Mouse (Mus musculus): ENCODE data around the gene Tox3. TPM values are rescaled to one million over a fixed set of nuclear protein-coding genes. Genes with fewer than 3 reads are reported as not detected.

Tox3 gene
- polyA plus RNA-seq, 1 experiment from 2014 or later, result 0.08 TPM

GRCm38 (mm10) chr8:90322701-90323439, 25.3 kb downstream of the Tox3 start:
- H3K9me3 ChIP-seq (replicated peaks), result no peaks in the 10 kb centered on the region
- 62% methylated on average over 8 of the region's 8 CpGs for WGBS (ENCODE audit: insufficient replicate concordance)
- no peaks in the 10 kb centered on the region for H3K27me3 ChIP-seq
- no peak overlapping the region for H3K4me3 ChIP-seq (replicated peaks)
- no peak for ATAC-seq (ENCODE audit: insufficient read depth)
- no peak overlapping the region for H3K4me2 ChIP-seq
- H3K4me1 ChIP-seq (replicated peaks), result no peaks in the 10 kb centered on the region
- no peaks in the 10 kb centered on the region for H3K36me3 ChIP-seq (replicated peaks)
- H3K9ac ChIP-seq, result no peak overlapping the region
- no peak overlapping the region for H3K27ac ChIP-seq (replicated peaks)

- Histone ChIP-seq H3K27me3 (no peaks in the 10 kb centered on the region), H3K9me3 (replicated peaks) (no peaks in the 10 kb centered on the region), H3K4me1 (replicated peaks) (no peaks in the 10 kb centered on the region), H3K4me2 (no peak overlapping the region), H3K27ac (replicated peaks) (no peak overlapping the region), H3K36me3 (replicated peaks) (no peaks in the 10 kb centered on the region), H3K4me3 (replicated peaks) (no peak overlapping the region), H3K9ac (no peak overlapping the region)
- WGBS (ENCODE audit: insufficient replicate concordance), result 43% methylated on average over 1 of the region's 1 CpGs
- ATAC-seq (ENCODE audit: insufficient read depth), result no peak
Observed at GRCm38 (mm10) chr8:90321255-90321654, 26.9 kb downstream of the Tox3 start.

- Histone ChIP-seq H3K9ac (no peak overlapping the region), H3K27me3 (no peaks in the 10 kb centered on the region), H3K4me2 (no peak overlapping the region), H3K9me3 (replicated peaks) (no peaks in the 10 kb centered on the region), H3K27ac (replicated peaks) (no peak overlapping the region), H3K4me3 (replicated peaks) (no peak overlapping the region), H3K4me1 (replicated peaks) (no peaks in the 10 kb centered on the region), H3K36me3 (replicated peaks) (no peaks in the 10 kb centered on the region)
- ATAC-seq (ENCODE audit: insufficient read depth), result no peak
- WGBS (ENCODE audit: insufficient replicate concordance), result 65% methylated on average over 7 of the region's 7 CpGs
Observed at GRCm38 (mm10) chr8:90314312-90314711, 33.8 kb downstream of the Tox3 start.

- no peak for ATAC-seq (ENCODE audit: insufficient read depth)
- Histone ChIP-seq H3K9ac (no peak overlapping the region), H3K4me2 (no peak overlapping the region), H3K27ac (replicated peaks) (no peak overlapping the region), H3K9me3 (replicated peaks) (no peaks in the 10 kb centered on the region), H3K4me1 (replicated peaks) (no peaks in the 10 kb centered on the region), H3K4me3 (replicated peaks) (no peak overlapping the region), H3K27me3 (no peaks in the 10 kb centered on the region), H3K36me3 (replicated peaks) (no peaks in the 10 kb centered on the region)
- 69% methylated on average over 12 of the region's 12 CpGs for WGBS (ENCODE audit: insufficient replicate concordance)
Observed at GRCm38 (mm10) chr8:90302951-90303350, 45.2 kb downstream of the Tox3 start.

DNA sequence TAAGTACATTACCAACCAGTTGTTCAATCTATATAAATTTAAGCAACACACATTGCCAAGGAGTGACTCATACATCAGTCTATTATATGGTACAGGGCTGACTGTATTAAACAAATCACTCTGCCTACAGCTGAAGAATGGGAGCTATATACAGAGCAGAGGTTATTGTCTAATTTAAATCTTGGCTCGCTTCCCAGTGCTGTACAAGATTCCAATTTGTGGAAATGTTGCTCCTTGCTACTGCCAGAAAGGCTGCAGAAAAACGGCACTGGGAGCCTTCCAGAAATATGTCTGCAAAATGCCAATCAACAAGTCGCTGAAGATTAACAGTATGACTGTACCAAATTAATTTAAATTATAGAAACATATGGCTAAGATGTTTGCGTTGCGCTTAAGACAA, 45.9 kb downstream of the Tox3 start:
- H3K9ac ChIP-seq, result no peak overlapping the region
- no peak overlapping the region for H3K27ac ChIP-seq (replicated peaks)
- H3K4me2 ChIP-seq, result no peak overlapping the region
- no peaks in the 10 kb centered on the region for H3K36me3 ChIP-seq (replicated peaks)
- ATAC-seq (ENCODE audit: insufficient read depth), result no peak
- H3K27me3 ChIP-seq, result no peaks in the 10 kb centered on the region
- no peak overlapping the region for H3K4me3 ChIP-seq (replicated peaks)
- H3K4me1 ChIP-seq (replicated peaks), result no peaks in the 10 kb centered on the region
- whole genome bisulfite sequencing (ENCODE audit: insufficient replicate concordance), result 60% methylated on average over 5 of the region's 5 CpGs
- H3K9me3 ChIP-seq (replicated peaks), result no peaks in the 10 kb centered on the region

DNA sequence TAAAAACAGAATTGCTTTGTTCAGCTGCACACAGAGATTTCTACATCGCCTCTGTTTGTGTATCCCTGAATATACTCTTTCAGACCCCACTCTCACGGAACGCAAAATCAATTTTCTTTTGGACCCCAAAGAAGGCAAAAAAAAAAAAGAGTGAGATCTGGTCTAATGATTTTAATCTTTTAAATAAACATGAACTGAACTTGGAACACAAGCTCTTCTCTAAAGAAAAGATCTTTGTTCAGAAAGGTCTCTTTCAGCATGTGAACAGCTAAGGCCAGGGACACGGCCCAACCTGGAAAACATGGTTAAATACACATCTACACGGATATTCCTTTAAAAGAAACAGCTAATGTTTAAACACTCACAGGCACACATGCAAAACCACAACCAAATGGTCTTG, 46.6 kb downstream of the Tox3 start:
- H3K9ac ChIP-seq, result no peak overlapping the region
- H3K36me3 ChIP-seq (replicated peaks), result no peaks in the 10 kb centered on the region
- no peak overlapping the region for H3K4me3 ChIP-seq (replicated peaks)
- H3K27me3 ChIP-seq, result no peaks in the 10 kb centered on the region
- WGBS (ENCODE audit: insufficient replicate concordance), result 56% methylated on average over 5 of the region's 5 CpGs
- ATAC-seq (ENCODE audit: insufficient read depth), result no peak
- H3K9me3 ChIP-seq (replicated peaks), result no peaks in the 10 kb centered on the region
- no peak overlapping the region for H3K4me2 ChIP-seq
- no peak overlapping the region for H3K27ac ChIP-seq (replicated peaks)
- no peaks in the 10 kb centered on the region for H3K4me1 ChIP-seq (replicated peaks)

GRCm38 (mm10) chr8:90300973-90301372, 47.2 kb downstream of the Tox3 start:
- no peak for ATAC-seq (ENCODE audit: insufficient read depth)
- H3K4me2 ChIP-seq, result no peak overlapping the region
- 53% methylated on average over 2 of the region's 2 CpGs for WGBS (ENCODE audit: insufficient replicate concordance)
- H3K4me3 ChIP-seq (replicated peaks), result no peak overlapping the region
- no peak overlapping the region for H3K27ac ChIP-seq (replicated peaks)
- H3K27me3 ChIP-seq, result no peaks in the 10 kb centered on the region
- no peak overlapping the region for H3K9ac ChIP-seq
- H3K36me3 ChIP-seq (replicated peaks), result no peaks in the 10 kb centered on the region
- H3K9me3 ChIP-seq (replicated peaks), result no peaks in the 10 kb centered on the region
- no peaks in the 10 kb centered on the region for H3K4me1 ChIP-seq (replicated peaks)

DNA sequence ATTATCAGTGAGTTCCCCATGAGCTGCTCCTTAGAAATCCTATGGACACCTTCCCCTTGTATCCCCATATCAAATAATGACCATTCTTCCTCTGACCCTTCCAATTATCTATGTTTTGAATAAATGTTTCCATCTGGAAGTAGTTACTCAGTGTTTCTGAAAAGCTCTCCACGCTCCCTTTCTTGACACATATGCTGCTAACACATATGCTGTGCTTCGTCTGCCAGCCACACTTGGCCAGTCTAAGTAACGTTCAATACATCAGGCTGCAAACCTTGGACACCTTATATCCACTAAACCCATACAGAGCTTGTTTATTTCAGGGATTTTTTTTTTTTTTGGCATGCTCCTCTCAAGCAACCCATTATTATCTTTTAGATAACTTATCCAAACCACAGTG, 54.1 kb downstream of the Tox3 start:
- Histone ChIP-seq H3K27me3 (no peaks in the 10 kb centered on the region), H3K4me1 (replicated peaks) (no peaks in the 10 kb centered on the region), H3K9ac (no peak overlapping the region), H3K4me2 (no peak overlapping the region), H3K36me3 (replicated peaks) (no peaks in the 10 kb centered on the region), H3K9me3 (replicated peaks) (no peaks in the 10 kb centered on the region), H3K4me3 (replicated peaks) (no peak overlapping the region), H3K27ac (replicated peaks) (no peak overlapping the region)
- no peak for ATAC-seq (ENCODE audit: insufficient read depth)
- 54% methylated on average over 3 of the region's 3 CpGs for WGBS (ENCODE audit: insufficient replicate concordance)

DNA sequence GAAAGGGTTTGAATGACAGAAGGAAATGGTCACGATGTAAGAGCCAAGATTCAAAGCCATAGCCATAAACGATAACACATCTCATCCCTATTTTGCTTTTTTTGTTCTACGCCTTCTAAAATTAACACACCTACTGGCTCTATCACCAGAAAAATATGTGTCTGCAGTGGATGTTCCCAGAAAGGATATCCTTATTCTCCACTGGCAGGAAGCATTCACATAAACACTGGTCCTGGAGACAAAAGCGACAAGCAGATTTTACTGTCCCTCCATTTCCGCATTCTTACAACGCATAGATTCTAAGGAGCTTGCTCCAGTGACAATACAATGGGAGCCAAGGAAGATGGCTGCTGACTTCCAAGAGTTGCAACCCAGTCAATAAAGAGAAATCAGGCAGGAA, 57.3 kb downstream of the Tox3 start:
- Histone ChIP-seq H3K4me3 (replicated peaks) (no peak overlapping the region), H3K27me3 (no peaks in the 10 kb centered on the region), H3K9ac (no peak overlapping the region), H3K4me2 (no peak overlapping the region), H3K36me3 (replicated peaks) (no peaks in the 10 kb centered on the region), H3K9me3 (replicated peaks) (no peaks in the 10 kb centered on the region), H3K4me1 (replicated peaks) (no peaks in the 10 kb centered on the region), H3K27ac (replicated peaks) (no peak overlapping the region)
- ATAC-seq (ENCODE audit: insufficient read depth), result no peak
- WGBS (ENCODE audit: insufficient replicate concordance), result 38% methylated on average over 6 of the region's 6 CpGs

DNA sequence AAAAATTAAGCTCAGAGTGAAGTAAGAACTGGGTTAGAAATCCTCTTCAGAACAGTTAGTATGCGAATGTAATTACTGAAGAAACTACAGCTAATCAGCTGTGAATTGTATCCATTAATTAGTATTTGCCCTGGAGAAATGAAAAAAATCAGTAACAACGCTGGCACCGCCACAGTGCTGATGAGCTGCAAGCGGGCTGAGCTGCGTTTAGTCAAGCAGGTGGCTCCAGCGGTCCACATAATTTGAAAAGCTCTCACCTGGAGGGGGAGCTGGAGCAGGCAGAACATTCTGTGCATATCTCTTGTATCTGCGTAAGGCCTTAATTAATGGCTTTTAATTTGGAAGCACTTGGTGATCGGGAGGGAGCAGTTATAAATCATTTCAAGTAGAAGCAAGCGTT, 71.4 kb downstream of the Tox3 start:
- H3K4me1 ChIP-seq (replicated peaks), result no peaks in the 10 kb centered on the region
- WGBS (ENCODE audit: insufficient replicate concordance), result 75% methylated on average over 9 of the region's 9 CpGs
- H3K27ac ChIP-seq (replicated peaks), result no peak overlapping the region
- no peak overlapping the region for H3K9ac ChIP-seq
- ATAC-seq (ENCODE audit: insufficient read depth), result no peak
- H3K36me3 ChIP-seq (replicated peaks), result no peaks in the 10 kb centered on the region
- no peaks in the 10 kb centered on the region for H3K27me3 ChIP-seq
- no peaks in the 10 kb centered on the region for H3K9me3 ChIP-seq (replicated peaks)
- no peak overlapping the region for H3K4me2 ChIP-seq
- H3K4me3 ChIP-seq (replicated peaks), result no peak overlapping the region

DNA sequence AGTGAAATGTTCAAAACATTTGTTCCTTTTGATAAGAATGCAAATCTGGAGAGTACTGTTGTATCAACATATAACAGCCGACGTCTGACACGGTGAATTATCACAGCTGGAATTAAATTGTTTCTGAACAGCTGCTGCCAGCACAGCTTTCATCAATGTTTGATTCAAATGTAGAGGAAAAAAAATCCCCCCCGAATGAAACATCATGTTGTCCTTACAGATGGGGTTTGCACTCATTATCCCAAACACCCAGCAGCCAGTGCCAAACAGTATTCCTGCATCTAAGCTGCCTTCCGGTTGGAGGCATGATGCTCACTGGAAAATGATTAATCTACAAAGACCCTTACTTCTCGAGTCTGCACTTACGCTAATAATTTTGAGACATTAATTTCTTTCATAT, 75.0 kb downstream of the Tox3 start:
- WGBS (ENCODE audit: insufficient replicate concordance), result 71% methylated on average over 7 of the region's 7 CpGs
- no peaks in the 10 kb centered on the region for H3K9me3 ChIP-seq (replicated peaks)
- no peaks in the 10 kb centered on the region for H3K36me3 ChIP-seq (replicated peaks)
- H3K27me3 ChIP-seq, result no peaks in the 10 kb centered on the region
- no peak overlapping the region for H3K4me2 ChIP-seq
- no peak overlapping the region for H3K9ac ChIP-seq
- no peak for ATAC-seq (ENCODE audit: insufficient read depth)
- no peak overlapping the region for H3K27ac ChIP-seq (replicated peaks)
- no peaks in the 10 kb centered on the region for H3K4me1 ChIP-seq (replicated peaks)
- no peak overlapping the region for H3K4me3 ChIP-seq (replicated peaks)

DNA sequence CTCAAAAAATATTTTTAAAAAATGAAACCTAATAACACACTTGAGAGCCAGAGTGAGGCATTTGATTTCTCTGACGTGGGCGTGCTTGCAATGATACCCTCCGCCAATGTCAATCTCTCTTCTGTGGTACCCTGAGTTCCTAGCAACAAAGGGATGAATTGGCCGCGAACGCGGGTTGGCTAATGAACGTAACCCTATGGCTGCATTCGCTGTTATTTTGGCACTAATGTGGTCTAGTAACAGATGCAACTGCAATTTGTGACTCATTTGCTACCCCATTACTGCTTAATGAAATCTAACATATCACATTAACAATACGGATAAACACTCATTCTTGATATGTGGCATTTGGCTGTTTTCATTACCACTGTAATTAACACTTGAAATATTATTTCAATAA, 76.2 kb downstream of the Tox3 start:
- no peak overlapping the region for H3K4me3 ChIP-seq (replicated peaks)
- 84% methylated on average over 10 of the region's 10 CpGs for WGBS (ENCODE audit: insufficient replicate concordance)
- no peaks in the 10 kb centered on the region for H3K4me1 ChIP-seq (replicated peaks)
- no peak overlapping the region for H3K27ac ChIP-seq (replicated peaks)
- no peak for ATAC-seq (ENCODE audit: insufficient read depth)
- no peaks in the 10 kb centered on the region for H3K9me3 ChIP-seq (replicated peaks)
- no peak overlapping the region for H3K4me2 ChIP-seq
- no peak overlapping the region for H3K9ac ChIP-seq
- no peaks in the 10 kb centered on the region for H3K36me3 ChIP-seq (replicated peaks)
- no peaks in the 10 kb centered on the region for H3K27me3 ChIP-seq
